Mouse (Mus musculus) lung, adult 2 months (tissue): Measurements from ENCODE around the gene Snrk. TPM values are rescaled to one million over a fixed set of nuclear protein-coding genes. Genes with fewer than 3 reads are reported as not detected.

Experiments
- DNase-seq: peaks from one replicate; pipeline ENCODE4 v3.0.0; 2022
- H3K4me1 ChIP-seq: fragments of 200-500 bp; 2 replicates; pipeline ENCODE4 v1.6.1; 2011; ENCODE audit warnings: low read length; ENCODE audit not compliant: control insufficient read depth, insufficient read depth
- H3K4me3 ChIP-seq: fragments of 200-500 bp; replicated peaks from 2 replicates; pipeline ENCODE3; 2011; ENCODE audit warnings: low read depth, mild to moderate bottlenecking, control low read depth, low read length; ENCODE audit errors: extremely low read depth
- CTCF ChIP-seq: fragments of 200-500 bp; IDR thresholded peaks from 2 replicates; pipeline ENCODE4 v1.5.1; 2011; ENCODE audit warnings: mild to moderate bottlenecking, low read length, control low read depth; ENCODE audit not compliant: insufficient read depth
- POLR2A ChIP-seq: fragments of 200-500 bp; IDR thresholded peaks from 2 replicates; pipeline ENCODE4 v1.6.1; 2011; ENCODE audit warnings: low read depth, mild to moderate bottlenecking, control low read depth, low read length, borderline replicate concordance; ENCODE audit errors: extremely low read depth
- WGBS: fragments of 180-500 bp; shearing (Covaris S2); methylation state at CpG from one replicate; pipeline ENCODE4 v1.1.7; 2018; 5-methylcytosine and 5-hydroxymethylcytosine counted together
- polyA plus RNA-seq: library from polyadenylated mRNA; depleted of rRNA; stranded (reverse); fragments of >200 nt; gene quantifications from 2 replicates; pipeline ENCODE4 v1.2.3, GENCODE M21; 2012

Snrk gene
- polyA plus RNA-seq, 1 experiment, result 107 TPM

- H3K4me1 ChIP-seq, result peaks cover 5% of the 10 kb centered on the region
- H3K4me3 ChIP-seq, result no peak overlapping the region
- no peak for DNase-seq
- 40% methylated on average over 1 of the region's 1 CpGs for WGBS
- TF ChIP-seq POLR2A, result no peak
- no peak for TF ChIP-seq CTCF
Measured at GRCm38 (mm10) chr9:122186643-122187226, 69.7 kb downstream of the Snrk start.

DNA sequence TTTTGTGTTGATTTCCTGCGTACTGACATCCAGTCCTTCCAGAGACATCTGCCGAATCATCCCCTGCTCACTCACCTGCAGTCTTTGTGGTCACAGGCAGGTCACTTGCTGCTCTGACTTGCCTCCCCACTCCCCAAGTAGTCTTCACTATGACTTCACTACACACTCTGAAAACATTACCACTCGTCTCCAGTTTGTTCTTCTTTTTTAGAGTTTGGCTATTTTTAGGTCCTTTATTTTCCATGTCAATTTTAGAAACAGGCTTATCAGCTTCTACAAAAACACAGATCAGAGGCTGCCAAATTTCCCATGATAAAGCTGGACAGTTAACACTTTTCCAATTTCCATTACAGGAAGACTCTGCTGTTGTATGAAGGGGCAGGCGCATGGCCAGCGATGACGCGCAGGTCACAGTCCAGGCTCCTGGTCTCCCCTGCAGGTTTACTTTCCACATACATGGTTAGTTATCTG is 70.4 kb downstream of the Snrk start:
- Histone ChIP-seq H3K4me1 (peaks cover 5% of the 10 kb centered on the region), H3K4me3 (no peak overlapping the region)
- DNase-seq, result no peak
- no peak for TF ChIP-seq CTCF
- no peak for TF ChIP-seq POLR2A
- 61% methylated on average over 7 of the region's 7 CpGs for WGBS

DNA sequence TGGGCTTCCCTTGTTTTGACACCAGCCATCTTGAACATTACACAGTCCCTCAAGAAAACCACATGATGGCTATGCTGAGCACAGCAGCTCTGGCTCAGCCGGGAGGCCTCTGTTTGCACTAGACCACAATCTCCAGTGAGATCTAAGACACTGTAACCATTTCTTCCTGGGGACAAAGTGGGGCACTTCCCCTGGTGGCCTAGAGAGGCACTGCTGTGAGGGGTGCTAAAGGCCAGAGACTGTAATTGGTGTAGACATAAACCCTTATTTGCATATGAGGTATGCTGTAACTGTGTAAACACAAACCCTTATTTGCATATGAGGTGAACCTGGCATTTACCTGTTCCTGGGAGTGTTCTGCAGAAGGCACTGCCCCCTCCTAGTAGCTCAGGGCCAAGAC is 71.7 kb downstream of the Snrk start:
- TF ChIP-seq CTCF (no peak), POLR2A (no peak)
- Histone ChIP-seq H3K4me3 (no peak overlapping the region), H3K4me1 (peaks cover 5% of the 10 kb centered on the region)
- no peak for DNase-seq
- 36% methylated on average over 1 of the region's 1 CpGs for WGBS

DNA sequence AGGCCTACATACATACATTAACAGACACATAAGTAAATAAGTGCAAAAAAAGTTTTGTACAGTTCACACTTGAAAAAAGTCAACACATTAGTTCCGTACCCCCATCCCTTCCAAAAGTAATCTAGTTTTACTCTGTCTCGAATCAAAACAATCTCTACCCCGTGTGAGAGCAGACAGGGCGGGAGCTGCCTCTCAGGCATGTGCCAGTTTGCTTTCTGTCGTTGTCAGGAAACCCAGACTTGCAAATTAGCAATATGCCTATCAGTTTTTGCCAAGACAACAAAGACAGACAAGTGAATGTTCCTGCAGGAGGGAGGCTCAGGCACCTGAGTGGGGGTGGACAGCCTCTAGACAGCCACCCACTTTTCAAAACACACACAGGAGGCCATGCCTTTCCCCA is 76.3 kb downstream of the Snrk start:
- TF ChIP-seq CTCF, result no peak
- no peak for TF ChIP-seq POLR2A
- H3K4me1 ChIP-seq, result no peaks in the 10 kb centered on the region; the same call in none of the 2 replicates
- H3K4me3 ChIP-seq, result no peak overlapping the region
- DNase-seq, result no peak
- 44% methylated on average over 5 of the region's 5 CpGs for WGBS

GRCm38 (mm10) chr9:122193823-122194222 is 76.8 kb downstream of the Snrk start:
- TF ChIP-seq POLR2A, result no peak
- TF ChIP-seq CTCF, result no peak
- H3K4me1 ChIP-seq, result no peaks in the 10 kb centered on the region; the same call in 1 of the 2 replicates
- H3K4me3 ChIP-seq, result no peak overlapping the region
- DNase-seq, result no peak
- WGBS, result 68% methylated on average over 5 of the region's 5 CpGs

DNA sequence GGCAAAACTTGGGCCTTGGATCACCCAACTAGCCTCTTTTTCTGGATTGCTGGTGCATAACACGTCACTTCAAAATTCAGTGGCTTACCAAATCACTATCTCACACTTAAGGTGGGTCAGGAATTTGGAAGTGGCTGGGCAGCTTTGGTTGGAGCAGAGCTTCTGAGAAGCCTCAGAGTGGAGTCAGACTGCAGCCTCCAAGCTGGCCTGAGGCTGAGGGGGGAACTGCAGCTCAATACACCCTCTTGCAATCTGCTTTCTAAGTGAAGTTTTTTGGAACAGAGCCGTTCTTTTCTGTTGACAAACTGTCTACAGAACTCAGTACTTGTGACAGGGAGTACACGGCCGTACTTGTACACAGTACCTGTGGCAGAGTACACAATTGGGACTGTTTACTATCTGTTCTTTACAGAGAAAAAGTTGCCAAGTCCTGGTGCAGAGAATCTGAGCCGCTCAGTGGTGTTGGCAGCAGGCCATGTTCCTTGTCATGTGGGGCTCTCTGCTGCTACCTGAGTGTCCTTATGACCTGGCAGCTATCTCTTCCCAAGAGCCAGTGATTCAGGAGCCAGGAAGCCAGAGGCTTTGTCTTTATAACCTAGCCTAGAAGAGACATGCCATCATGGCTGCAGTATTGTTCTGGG is 78.1 kb downstream of the Snrk start:
- Histone ChIP-seq H3K4me3 (no peak overlapping the region), H3K4me1 (no peaks in the 10 kb centered on the region)
- 0 out of 2 replicates have a peak, but pooled peaks have one; percentile 12 for TF ChIP-seq CTCF
- TF ChIP-seq POLR2A, result no peak
- 54% methylated on average over 5 of the region's 5 CpGs for WGBS
- DNase-seq, result peak; percentile 74

DNA sequence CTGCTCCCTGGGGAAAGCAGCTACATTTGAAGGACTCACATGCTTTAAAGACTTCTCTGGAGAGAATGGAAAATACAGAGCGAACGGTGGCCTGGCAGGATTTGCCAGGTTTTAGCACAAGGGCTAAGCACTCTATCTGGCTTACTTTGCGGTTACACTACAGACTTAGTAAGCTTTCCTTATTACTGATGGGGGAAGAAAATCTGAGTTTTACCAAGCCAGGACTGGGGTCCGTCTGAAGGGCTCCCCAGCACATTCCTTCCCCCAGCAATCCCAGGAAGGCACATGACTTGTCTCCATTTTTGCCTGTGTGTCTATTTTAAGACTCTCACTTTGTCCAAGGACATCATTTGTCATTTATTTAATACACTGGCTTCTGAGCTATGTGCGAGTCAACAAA is 80.0 kb downstream of the Snrk start:
- TF ChIP-seq CTCF, result no peak
- TF ChIP-seq POLR2A, result no peak
- DNase-seq, result no peak
- Histone ChIP-seq H3K4me3 (no peak overlapping the region), H3K4me1 (no peaks in the 10 kb centered on the region)
- 56% methylated on average over 5 of the region's 5 CpGs for WGBS

GRCm38 (mm10) chr9:122198621-122199020 is 81.6 kb downstream of the Snrk start:
- no peaks in the 10 kb centered on the region for H3K4me1 ChIP-seq
- TF ChIP-seq CTCF (no peak), POLR2A (no peak)
- DNase-seq, result no peak
- H3K4me3 ChIP-seq, result no peak overlapping the region
- 90% methylated on average over 3 of the region's 3 CpGs for WGBS

GRCm38 (mm10) chr9:122199253-122199652 is 82.2 kb downstream of the Snrk start:
- Histone ChIP-seq H3K4me1 (no peaks in the 10 kb centered on the region), H3K4me3 (no peak overlapping the region)
- WGBS, result 54% methylated on average over 6 of the region's 6 CpGs
- DNase-seq, result peak; percentile 47
- TF ChIP-seq POLR2A (no peak), CTCF (peak; percentile 55; the same call in 1 of the 2 replicates)

DNA sequence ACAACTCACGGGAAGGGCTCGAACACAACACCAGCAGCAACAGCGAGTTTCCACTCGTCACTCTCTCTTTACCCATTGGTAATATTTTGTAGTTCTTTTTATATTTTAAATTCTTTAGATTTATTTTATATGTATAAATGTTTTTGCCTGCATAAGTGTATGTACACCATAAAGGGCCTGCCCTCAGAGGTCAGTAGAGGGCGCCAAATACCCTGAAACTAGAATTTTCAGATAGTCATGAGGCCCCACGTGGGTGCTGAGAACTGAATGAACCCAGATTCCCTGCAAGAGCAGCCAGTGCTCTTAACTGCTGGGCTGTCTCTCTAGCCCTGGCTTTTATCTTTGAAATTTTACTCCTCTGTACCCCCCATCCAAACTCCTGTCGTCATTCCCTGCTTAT is 87.4 kb downstream of the Snrk start:
- Histone ChIP-seq H3K4me1 (no peaks in the 10 kb centered on the region), H3K4me3 (no peak overlapping the region)
- DNase-seq, result no peak
- TF ChIP-seq POLR2A (no peak), CTCF (no peak)
- WGBS, result 82% methylated on average over 7 of the region's 7 CpGs

DNA sequence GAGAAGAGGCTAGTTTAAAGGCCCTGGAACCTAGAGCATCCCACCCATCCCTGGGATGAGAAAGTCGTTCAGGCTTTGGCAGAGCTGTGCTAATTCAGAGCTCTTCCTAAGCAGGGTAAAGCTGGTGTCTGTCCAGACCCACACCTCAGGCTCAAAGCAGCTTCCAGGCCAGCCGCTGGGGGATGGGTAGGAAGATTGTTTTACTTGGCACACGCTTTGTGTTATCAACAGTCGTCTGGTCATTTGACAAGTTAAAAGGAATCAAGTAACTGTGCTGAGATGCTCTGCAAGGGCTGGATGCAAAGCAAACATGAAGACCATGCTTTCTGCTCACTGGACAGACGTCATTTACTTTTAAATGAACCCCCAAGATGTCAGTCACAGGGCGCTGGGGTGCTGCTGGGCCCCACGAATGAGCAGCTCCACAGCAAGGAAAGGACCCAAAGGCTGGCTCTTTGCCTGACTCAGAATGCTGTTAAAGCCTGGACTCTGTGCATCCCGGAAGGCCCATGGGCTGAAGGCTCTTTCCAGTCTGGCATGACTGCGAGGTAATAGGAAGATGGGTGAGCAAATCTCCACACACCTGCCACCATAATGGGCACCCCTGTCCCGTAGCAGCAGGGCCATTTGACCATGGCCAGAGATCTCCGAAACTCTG is 88.6 kb downstream of the Snrk start:
- Histone ChIP-seq H3K4me1 (no peaks in the 10 kb centered on the region), H3K4me3 (no peak overlapping the region)
- DNase-seq, result no peak
- WGBS, result 49% methylated on average over 11 of the region's 11 CpGs
- TF ChIP-seq CTCF, result no peak
- TF ChIP-seq POLR2A, result no peak
